Mouse (Mus musculus) lung, postnatal 25 days (tissue): ENCODE measurements around the gene Gm26566.
"Not testable (repeated sequence)": the region's sequence is repeated elsewhere in the genome, so short reads cannot be mapped to it uniquely, and the experiment has no call there.

Experiments used
- DNase-seq: peaks from one replicate; pipeline ENCODE4 v3.0.0; 2022; ENCODE audit warnings: low spot score

Gene Gm26566

GRCm38 (mm10) chr4:88739036-88739435 lies 17.4 kb downstream of the Gm26566 start:
- no peak for DNase-seq

DNA sequence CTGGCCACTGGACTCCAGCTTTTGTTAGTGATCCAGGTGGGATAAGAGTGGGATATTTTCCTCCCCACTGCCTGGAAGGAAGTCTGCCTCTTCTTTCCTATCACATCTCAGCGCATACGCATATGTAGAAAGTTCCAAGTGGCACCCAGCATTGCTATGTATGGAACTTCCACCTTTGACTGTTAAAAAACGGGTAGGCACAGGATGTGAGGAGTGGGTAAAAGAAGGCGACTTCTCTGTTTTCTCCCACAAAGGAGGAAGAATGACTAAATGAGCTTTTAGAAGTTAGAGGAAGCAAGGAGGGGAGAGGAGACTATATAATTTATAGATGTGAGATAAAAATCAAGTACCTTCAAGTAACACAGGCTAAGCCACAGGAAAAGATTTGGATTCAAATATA lies 19.8 kb downstream of the Gm26566 start:
- no peak for DNase-seq

DNA sequence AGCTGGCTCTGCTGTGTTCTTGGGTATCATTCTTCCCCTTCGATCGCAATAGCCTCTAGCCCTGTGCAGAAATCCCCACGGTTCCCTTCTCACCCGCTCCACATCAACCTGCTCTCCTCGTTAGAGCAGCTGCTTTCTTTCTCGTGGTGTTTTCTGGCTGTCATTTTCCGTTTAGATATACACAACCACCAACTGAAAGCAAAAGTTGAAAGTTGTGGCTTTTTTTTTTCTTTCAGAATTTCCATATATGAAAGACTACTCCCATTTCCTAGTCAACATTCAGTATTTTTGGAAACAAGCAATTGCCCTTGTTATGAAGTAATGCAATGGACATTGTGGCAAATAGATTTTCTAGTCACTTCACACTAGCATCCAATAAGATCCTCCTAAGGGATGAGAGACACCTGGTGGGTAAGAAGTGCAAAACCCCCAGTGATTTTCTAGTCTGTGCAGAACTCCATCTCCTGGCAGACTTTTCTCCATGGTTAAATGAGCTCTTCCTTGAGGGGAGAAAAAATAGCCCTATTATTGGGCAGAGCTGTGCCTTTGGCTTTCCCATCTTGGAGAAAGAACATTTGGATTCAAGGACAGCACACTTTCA lies 21.3 kb downstream of the Gm26566 start:
- DNase-seq = no peak

GRCm38 (mm10) chr4:88744207-88744606 lies 22.6 kb downstream of the Gm26566 start:
- DNase-seq = no peak

DNA sequence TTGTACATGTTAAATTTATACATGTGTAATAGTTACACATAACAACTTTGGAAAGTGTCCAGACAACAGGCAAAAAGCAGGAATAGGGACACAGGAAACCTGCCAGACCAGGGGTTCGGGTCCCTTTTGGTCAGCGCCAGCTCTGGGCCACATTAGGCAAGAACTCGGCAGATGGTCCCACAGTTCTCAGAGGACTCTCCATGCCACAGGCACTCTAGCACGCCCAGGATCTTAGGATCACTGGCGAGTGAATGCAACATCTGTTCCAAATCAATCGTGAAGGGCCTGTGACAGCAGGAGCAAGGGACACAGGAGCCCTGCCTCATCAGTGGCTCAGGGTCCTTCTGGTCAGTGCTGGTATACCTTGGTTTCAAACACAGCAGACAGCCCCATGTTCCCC lies 28.3 kb downstream of the Gm26566 start:
- no peak for DNase-seq

GRCm38 (mm10) chr4:88754818-88755340 lies 33.3 kb downstream of the Gm26566 start, which contains the start of gene Gm13271:
Gene Gm13271 (plus strand): TSS chr4:88754868.
- DNase-seq = peak; percentile 39

DNA sequence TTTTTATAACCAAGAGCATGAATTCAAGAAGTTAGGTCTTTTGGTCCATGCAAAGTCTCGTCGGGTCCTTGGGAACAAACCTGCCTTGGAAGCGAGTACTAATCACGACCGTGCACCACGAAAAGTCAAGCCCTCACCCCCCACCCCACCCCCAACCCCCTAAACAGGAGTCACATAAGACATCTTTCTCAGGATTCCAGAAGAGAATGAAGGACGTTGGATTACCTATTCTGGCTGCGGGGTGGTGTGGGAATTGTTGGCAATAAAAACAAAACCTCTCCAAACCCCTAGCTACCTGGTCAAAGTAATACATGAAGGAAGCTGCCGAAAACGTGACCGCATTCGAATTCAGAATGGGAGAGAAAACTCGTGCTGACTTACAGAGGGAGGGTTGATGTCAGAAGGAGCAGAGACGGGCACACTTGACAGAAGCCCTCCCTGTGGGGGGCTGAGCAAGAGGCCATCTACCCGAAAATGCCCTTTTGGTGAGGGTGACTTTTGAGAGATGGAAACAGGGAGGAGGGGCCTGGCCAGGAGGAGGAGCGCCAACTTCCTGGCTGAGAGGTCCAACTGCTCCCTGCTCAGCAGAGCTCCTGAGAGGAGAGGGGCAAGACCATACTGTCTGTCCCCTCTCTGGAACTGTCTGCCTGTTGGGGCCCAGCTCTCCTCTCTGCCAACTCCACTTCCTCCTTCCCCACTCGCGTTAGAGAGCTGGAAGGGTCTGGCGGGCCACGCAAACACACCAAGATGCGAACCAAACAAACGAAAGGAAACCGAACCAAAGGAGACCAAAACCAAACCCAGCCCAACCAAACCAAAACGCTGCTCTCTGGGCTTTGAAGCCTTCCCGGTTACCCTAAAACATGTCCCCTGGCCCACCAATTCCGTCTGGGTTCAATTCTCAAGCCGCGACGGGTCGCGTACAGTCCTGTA lies 35.2 kb downstream of the Gm26566 start:
- DNase-seq = not testable (repeated sequence)

DNA sequence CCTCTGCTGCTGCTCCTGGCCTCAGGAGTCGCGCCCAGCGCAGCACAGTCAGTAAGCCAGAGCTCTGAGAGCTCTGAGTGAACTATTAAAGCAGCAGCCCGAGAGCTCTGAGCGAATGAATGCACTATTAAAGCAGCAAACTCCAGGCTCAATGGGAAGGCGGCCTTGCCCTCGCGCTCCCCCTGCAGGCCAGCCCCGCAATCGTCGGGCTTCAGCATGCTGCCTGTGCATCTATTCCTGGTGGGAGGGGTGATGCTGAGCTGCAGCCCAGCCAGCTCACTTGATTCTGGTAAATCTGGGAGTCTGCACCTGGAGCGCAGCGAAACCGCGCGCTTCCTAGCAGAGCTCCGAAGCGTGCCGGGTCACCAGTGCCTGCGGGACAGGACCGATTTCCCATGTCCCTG lies 36.0 kb downstream of the Gm26566 start:
- DNase-seq = peak; percentile 88

DNA sequence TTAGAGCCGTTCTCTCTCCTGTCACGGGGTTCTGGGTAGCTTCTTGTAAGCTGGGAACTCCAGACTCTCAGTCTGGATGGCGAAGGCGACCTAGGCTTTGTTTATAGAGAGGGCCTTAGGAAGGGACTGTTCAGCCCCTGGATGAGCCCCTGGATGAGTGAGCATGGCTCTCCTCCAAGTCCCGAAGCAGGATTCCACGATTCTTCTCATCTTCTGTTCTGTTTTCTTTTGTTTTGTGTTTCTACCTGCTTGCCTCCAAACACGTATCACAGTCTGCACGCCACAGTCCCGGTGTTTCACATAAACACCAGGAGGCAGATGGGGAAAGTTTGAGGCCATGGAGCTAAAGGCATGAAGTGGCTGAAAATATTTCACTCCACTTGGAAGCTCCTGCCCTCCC lies 37.1 kb downstream of the Gm26566 start:
- not testable (repeated sequence) for DNase-seq

GRCm38 (mm10) chr4:88759610-88760268 lies 38.1 kb downstream of the Gm26566 start, which contains the start of gene Gm13283:
Gene Gm13283 (plus strand): TSS chr4:88760119.
- not testable (repeated sequence) for DNase-seq

GRCm38 (mm10) chr4:88760431-88760830 lies 38.8 kb downstream of the Gm26566 start:
- peak; percentile 85 for DNase-seq

DNA sequence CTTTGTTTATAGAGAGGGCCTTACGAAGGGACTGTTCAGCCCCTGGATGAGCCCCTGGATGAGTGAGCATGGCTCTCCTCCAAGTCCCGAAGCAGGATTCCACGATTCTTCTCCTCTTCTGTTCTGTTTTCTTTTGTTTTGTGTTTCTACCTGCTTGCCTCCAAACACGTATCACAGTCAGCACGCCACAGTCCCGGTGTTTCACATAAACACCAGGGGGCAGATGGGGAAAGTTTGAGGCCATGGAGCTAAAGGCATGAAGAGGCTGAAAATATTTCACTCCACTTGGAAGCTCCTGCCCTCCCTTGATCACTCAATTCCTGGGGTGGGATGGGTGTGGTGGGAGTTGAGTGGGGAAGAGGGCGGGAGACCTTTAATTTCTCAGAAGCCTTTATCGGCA lies 40.2 kb downstream of the Gm26566 start:
- DNase-seq = peak; percentile 47

- DNase-seq = not testable (repeated sequence)
Measured at GRCm38 (mm10) chr4:88762341-88762740, 40.7 kb downstream of the Gm26566 start.

- peak; percentile 62 for DNase-seq
Measured at GRCm38 (mm10) chr4:88763384-88764018, 41.9 kb downstream of the Gm26566 start.
